Mouse (Mus musculus) MEL (cell line): ENCODE measurements around the gene Bnip2. TPM values are rescaled to one million over a fixed set of nuclear protein-coding genes. Genes with fewer than 3 reads are reported as not detected.
A peak's percentile ranks its signal among the peaks of the same experiment; 100 is the strongest.

Source experiments
- DNase-seq: peaks from one replicate; pipeline ENCODE4 v3.0.0; 2011; ENCODE audit warnings: low read depth, low spot score
- H3K27ac ChIP-seq: 2 replicates; pipeline ENCODE4 v1.5.1; 2012; ENCODE audit warnings: low read depth, mild to moderate bottlenecking, control low read depth, low read length, moderate library complexity; ENCODE audit not compliant: control insufficient read depth
- H3K27me3 ChIP-seq, 2 experiments: fragments of 150-350 bp in 1 of 2; sonication (generic) in 1 of 2; 2 replicates each; pipeline ENCODE4 v1.6.1; 2012; ENCODE audit warnings: low read length in 2 of 2, mild to moderate bottlenecking in 2 of 2, improper control_type of control experiment in 1 of 2, moderate library complexity in 1 of 2; ENCODE audit not compliant: insufficient read depth in 2 of 2, control insufficient read depth in 1 of 2
- H3K36me3 ChIP-seq, 2 experiments: 2 replicates each; pipeline ENCODE4 v1.6.1; 2012 to 2014; ENCODE audit warnings: low read length in 2 of 2, improper control_type of control experiment in 1 of 2, inconsistent platforms in 1 of 2, mild to moderate bottlenecking in 1 of 2; ENCODE audit not compliant: insufficient read depth in 2 of 2, control insufficient read depth in 1 of 2
- H3K4me1 ChIP-seq, 2 experiments: fragments of 150-350 bp in 1 of 2; sonication (generic) in 1 of 2; 2 replicates each; pipeline ENCODE4 v1.6.1; 2012; ENCODE audit warnings: low read length in 2 of 2, improper control_type of control experiment in 1 of 2, mild to moderate bottlenecking in 1 of 2; ENCODE audit not compliant: insufficient read depth in 2 of 2, control insufficient read depth in 1 of 2
- H3K4me3 ChIP-seq, 2 experiments: fragments of 150-350 bp in 1 of 2; sonication (generic) in 1 of 2; 2 replicates each; pipeline ENCODE4 v1.5.1; 2012; ENCODE audit warnings: low read depth in 2 of 2, low read length in 2 of 2, mild to moderate bottlenecking in 2 of 2, moderate library complexity in 2 of 2, control low read depth in 1 of 2, improper control_type of control experiment in 1 of 2; ENCODE audit not compliant: control insufficient read depth in 1 of 2, insufficient read depth in 1 of 2
- H3K79me2 ChIP-seq: 2 replicates; pipeline ENCODE4 v1.6.1; 2012; ENCODE audit warnings: mild to moderate bottlenecking, low read length, moderate library complexity; ENCODE audit not compliant: control insufficient read depth, poor library complexity, insufficient read depth
- H3K9ac ChIP-seq: 2 replicates; pipeline ENCODE4 v1.6.1; 2012; ENCODE audit warnings: low read depth, mild to moderate bottlenecking, control low read depth, low read length, moderate library complexity; ENCODE audit not compliant: control insufficient read depth, poor library complexity, severe bottlenecking
- H3K9me3 ChIP-seq: fragments of 150-350 bp; sonication (generic); replicated peaks from 2 replicates; pipeline ENCODE4 v1.6.1; 2012; ENCODE audit warnings: mild to moderate bottlenecking, low read length, improper control_type of control experiment, moderate library complexity; ENCODE audit not compliant: insufficient read depth
- BHLHE40 ChIP-seq: IDR thresholded peaks from 2 replicates; pipeline ENCODE4 v1.6.1; 2012; ENCODE audit warnings: low read depth, mild to moderate bottlenecking, inconsistent platforms, low read length, improper control_type of control experiment, borderline replicate concordance
- EP300 ChIP-seq, 2 experiments: IDR thresholded peaks; 2 replicates each; pipeline ENCODE4 v1.6.1; 2011; ENCODE audit warnings: improper control_type of control experiment in 2 of 2, low read length in 2 of 2, low read depth in 1 of 2, mild to moderate bottlenecking in 1 of 2
- JUND ChIP-seq: IDR thresholded peaks from 2 replicates; pipeline ENCODE4 v1.6.1; 2011; ENCODE audit warnings: low read depth, mild to moderate bottlenecking, improper control_type of control experiment, low read length
- MAX ChIP-seq: IDR thresholded peaks from 2 replicates; pipeline ENCODE4 v1.6.1; 2011; ENCODE audit warnings: low read length, improper control_type of control experiment
- MAZ ChIP-seq: IDR thresholded peaks from 2 replicates; pipeline ENCODE4 v1.6.1; 2012; ENCODE audit warnings: low read depth, mild to moderate bottlenecking, inconsistent platforms, low read length, improper control_type of control experiment
- MYB ChIP-seq: IDR thresholded peaks from 2 replicates; pipeline ENCODE4 v1.6.1; 2011; ENCODE audit warnings: mild to moderate bottlenecking, low read depth, low read length, improper control_type of control experiment
- MYC ChIP-seq: IDR thresholded peaks from 2 replicates; pipeline ENCODE4 v1.6.1; 2011; ENCODE audit warnings: low read depth, mild to moderate bottlenecking, low read length, improper control_type of control experiment, moderate library complexity
- NELFE ChIP-seq: IDR thresholded peaks from 2 replicates; pipeline ENCODE4 v1.6.1; 2011; ENCODE audit warnings: low read depth, low read length, improper control_type of control experiment
- POLR2A ChIP-seq, 2 experiments: IDR thresholded peaks; 2 replicates each; pipeline ENCODE4 v1.6.1; 2011 to 2012; ENCODE audit warnings: low read length in 2 of 2, mild to moderate bottlenecking in 2 of 2, control low read depth in 1 of 2, improper control_type of control experiment in 1 of 2, low read depth in 1 of 2, moderate library complexity in 1 of 2; ENCODE audit not compliant: control insufficient read depth in 1 of 2, insufficient read depth in 1 of 2, poor library complexity in 1 of 2
- POLR2AphosphoS5 ChIP-seq: IDR thresholded peaks from 2 replicates; pipeline ENCODE4 v1.6.1; 2012; ENCODE audit warnings: low read depth, borderline replicate concordance, mild to moderate bottlenecking, inconsistent platforms, low read length, moderate library complexity, mixed read lengths
- SIN3A ChIP-seq: IDR thresholded peaks from 2 replicates; pipeline ENCODE4 v1.6.1; 2012; ENCODE audit warnings: low read length, improper control_type of control experiment, inconsistent platforms
- SMC3 ChIP-seq: IDR thresholded peaks from 2 replicates; pipeline ENCODE4 v1.6.1; 2011; ENCODE audit warnings: low read depth, low read length, improper control_type of control experiment
- TAL1 ChIP-seq: IDR thresholded peaks from 2 replicates; pipeline ENCODE4 v1.6.1; 2012; ENCODE audit warnings: mild to moderate bottlenecking, inconsistent platforms, low read length, moderate library complexity, mixed read lengths
- UBTF ChIP-seq: IDR thresholded peaks from 2 replicates; pipeline ENCODE4 v1.6.1; 2012; ENCODE audit warnings: low read depth, mild to moderate bottlenecking, inconsistent platforms, low read length, improper control_type of control experiment, moderate library complexity, borderline replicate concordance; ENCODE audit not compliant: insufficient read depth
- ZC3H11A ChIP-seq: IDR thresholded peaks from 2 replicates; pipeline ENCODE4 v1.6.1; 2012; ENCODE audit warnings: low read depth, mild to moderate bottlenecking, inconsistent platforms, low read length, improper control_type of control experiment
- ZKSCAN1 ChIP-seq: IDR thresholded peaks from 2 replicates; pipeline ENCODE4 v1.6.1; 2012; ENCODE audit warnings: low read depth, mild to moderate bottlenecking, inconsistent platforms, low read length, improper control_type of control experiment, moderate library complexity
- ZMIZ1 ChIP-seq: IDR thresholded peaks from 2 replicates; pipeline ENCODE4 v1.6.1; 2012; ENCODE audit warnings: low read depth, mild to moderate bottlenecking, inconsistent platforms, low read length, improper control_type of control experiment, moderate library complexity
- polyA plus RNA-seq, 2 experiments: library from polyadenylated mRNA; stranded (reverse) in 1 of 2; unstranded in 1 of 2; fragments of >175 nt in 1 of 2; fragments of >200 nt in 1 of 2; gene quantifications; 2 replicates each; pipeline versions ENCODE4 v1.2.1 to v1.2.4; 2012; ENCODE audit warnings: low replicate concordance in 2 of 2, low read depth in 1 of 2; ENCODE audit not compliant: insufficient read length in 2 of 2, insufficient read depth in 1 of 2, missing spikeins in 1 of 2
- total RNA-seq: library from RNA; depleted of rRNA; stranded (reverse); fragments of 300-350 nt; gene quantifications from 2 replicates; pipeline ENCODE4 v1.2.3, GENCODE M21; 2012

The Bnip2 gene
- total and polyA plus RNA-seq, 3 experiments: 49.7 to 57.2 TPM; not detected in 1

DNA sequence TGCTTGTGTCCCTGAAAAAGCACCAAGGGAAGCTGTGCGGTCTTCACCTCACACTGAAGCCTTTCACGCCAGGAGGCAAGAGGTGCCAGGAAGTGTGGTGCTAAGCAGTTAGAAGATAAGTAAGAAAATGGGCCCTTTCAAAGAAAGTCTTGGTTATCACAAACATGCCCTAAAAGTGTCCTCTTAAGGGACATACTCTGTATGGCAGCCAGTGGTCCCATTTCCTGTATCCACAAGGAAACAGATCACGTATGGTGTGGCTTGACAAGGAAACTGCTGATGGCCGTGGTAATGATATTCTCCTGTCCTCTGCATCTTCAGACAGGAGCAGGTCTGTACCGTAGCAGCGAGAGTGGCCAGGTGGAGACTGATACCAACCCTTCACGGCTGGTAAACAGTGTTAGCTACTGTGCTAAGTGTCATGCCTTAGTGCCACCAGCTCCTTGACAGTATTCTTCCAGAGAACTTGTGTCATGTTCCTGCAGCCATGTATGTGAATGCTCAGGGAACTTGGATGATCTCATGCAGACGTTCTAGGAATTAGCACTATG lies 20.6 kb downstream of the Bnip2 start:
- Histone ChIP-seq H3K36me3 (peaks cover 7 to 18% of the 10 kb centered on the region in 2 experiments), H3K9ac (no peak overlapping the region), H3K4me1 (peaks cover 0 to 5% of the 10 kb centered on the region in 2 experiments; a peak in 2 of 4 replicates), H3K27ac (no peak overlapping the region; the same call in 1 of the 2 replicates), H3K79me2 (peaks cover 20% of the 10 kb centered on the region), H3K27me3 (no peaks in the 10 kb centered on the region), H3K4me3 (no peak overlapping the region), H3K9me3 (no peaks in the 10 kb centered on the region)
- DNase-seq: no peak
- TF ChIP-seq ZC3H11A: no peak
- TF ChIP-seq EP300 (IDR thresholded peaks at IDR 0.05; ENCODE audit: low read depth in 1 of 2, low read length in 2 of 2): peak in 1 of 2 experiments; percentile 46; a peak in 2 of 4 replicates
- no peak for TF ChIP-seq SIN3A
- no peak for TF ChIP-seq ZMIZ1
- TF ChIP-seq TAL1: peak; percentile 55
- no peak for TF ChIP-seq UBTF
- TF ChIP-seq POLR2AphosphoS5: no peak
- TF ChIP-seq JUND: no peak
- TF ChIP-seq MYC: no peak
- TF ChIP-seq MYB: no peak
- TF ChIP-seq BHLHE40: no peak

DNA sequence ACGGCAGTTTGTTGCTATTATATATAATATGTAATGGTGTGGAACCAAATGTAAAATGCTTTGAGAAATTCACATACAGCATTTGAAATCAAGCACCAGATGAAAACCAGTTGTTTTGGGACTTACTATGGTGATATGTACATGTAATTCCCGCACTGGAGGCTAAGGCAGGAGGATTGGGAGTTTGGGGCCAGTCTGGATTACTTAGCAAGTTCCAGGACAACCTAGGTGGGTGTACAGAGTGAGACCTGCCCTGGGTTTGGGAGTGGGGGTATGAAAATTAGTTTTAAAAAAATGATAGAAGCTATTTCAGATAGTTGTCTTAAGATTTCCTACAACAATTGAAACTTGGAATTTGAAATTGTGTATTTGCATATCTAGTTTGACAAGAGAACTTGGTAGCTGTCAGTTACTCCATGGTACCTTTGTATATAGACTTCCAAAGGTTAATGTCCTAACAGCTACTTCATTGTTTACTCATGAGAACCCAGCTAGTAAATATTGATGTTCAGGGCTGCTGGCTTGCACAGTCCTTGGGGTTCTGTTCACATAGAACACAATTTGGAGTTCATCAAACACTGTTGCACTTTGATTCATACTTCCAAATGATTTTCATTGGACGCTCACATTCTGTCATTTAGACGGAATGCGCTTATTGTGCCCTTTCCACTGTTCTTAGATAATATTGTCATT lies 21.7 kb downstream of the Bnip2 start:
- DNase-seq: no peak
- H3K9me3 ChIP-seq: no peaks in the 10 kb centered on the region
- H3K79me2 ChIP-seq: peaks cover 20% of the 10 kb centered on the region
- H3K4me3 ChIP-seq: no peak overlapping the region
- peaks cover 9 to 18% of the 10 kb centered on the region in 2 experiments for H3K36me3 ChIP-seq
- H3K9ac ChIP-seq: no peak overlapping the region
- H3K27me3 ChIP-seq: no peaks in the 10 kb centered on the region
- TF ChIP-seq SMC3 (no peak), MAX (no peak), UBTF (no peak), NELFE (no peak), ZKSCAN1 (no peak), POLR2A (IDR thresholded peaks at IDR 0.05; ENCODE audit: control insufficient read depth in 1 of 2, insufficient read depth in 1 of 2, low read depth in 1 of 2, low read length in 2 of 2, poor library complexity in 1 of 2) (no peak), ZC3H11A (no peak), TAL1 (no peak), MAZ (no peak), EP300 (IDR thresholded peaks at IDR 0.05; ENCODE audit: low read depth in 1 of 2, low read length in 2 of 2) (no peak)
- H3K4me1 ChIP-seq: peaks cover 0 to 8% of the 10 kb centered on the region in 2 experiments; a peak in 3 of 4 replicates
- H3K27ac ChIP-seq: no peak overlapping the region
